Mouse (Mus musculus) intestine, postnatal 0 days (tissue): ENCODE data around the gene Git2. TPM values are rescaled to one million over a fixed set of nuclear protein-coding genes. Genes with fewer than 3 reads are reported as not detected.

Source experiments
- ATAC-seq: fragments of 200-750 bp; cut with Nextera tagmentation; 2 replicates; pipeline ENCODE4 v1.8.0; 2017; ENCODE audit warnings: mild to moderate bottlenecking, moderate TSS enrichment, moderate library complexity
- H3K27ac ChIP-seq: fragments of 300-500 bp; sonication (generic); 2 replicates; pipeline ENCODE4 v1.5.1; 2014; ENCODE audit warnings: mild to moderate bottlenecking, low read depth, low read length, moderate library complexity
- H3K27me3 ChIP-seq: fragments of 300-500 bp; sonication (generic); replicated peaks from 2 replicates; pipeline ENCODE4 v1.6.1; 2014; ENCODE audit warnings: low read length, mixed read lengths; ENCODE audit not compliant: control insufficient read depth, insufficient read depth
- H3K36me3 ChIP-seq: fragments of 300-500 bp; sonication (generic); 2 replicates; pipeline ENCODE4 v1.6.1; 2014; ENCODE audit warnings: mild to moderate bottlenecking, moderate library complexity; ENCODE audit not compliant: control insufficient read depth, insufficient read depth
- H3K4me1 ChIP-seq: fragments of 300-500 bp; sonication (generic); replicated peaks from 2 replicates; pipeline ENCODE4 v1.6.1; 2014; ENCODE audit warnings: antibody characterized with exemption, low read length, mixed read lengths; ENCODE audit not compliant: control insufficient read depth, insufficient read depth
- H3K4me2 ChIP-seq: fragments of 300-500 bp; sonication (generic); replicated peaks from 2 replicates; pipeline ENCODE4 v1.6.1; 2014; ENCODE audit warnings: low read depth, mild to moderate bottlenecking, moderate library complexity
- H3K4me3 ChIP-seq: fragments of 300-500 bp; sonication (generic); 2 replicates; pipeline ENCODE4 v1.5.1; 2014; ENCODE audit warnings: low read depth, low read length
- H3K9ac ChIP-seq: fragments of 300-500 bp; sonication (generic); 2 replicates; pipeline ENCODE4 v1.6.1; 2014; ENCODE audit warnings: mild to moderate bottlenecking, low read depth, low read length
- H3K9me3 ChIP-seq: fragments of 300-500 bp; sonication (generic); 2 replicates; pipeline ENCODE4 v1.6.1; 2016; ENCODE audit warnings: mixed run types; ENCODE audit not compliant: control insufficient read depth
- CTCF ChIP-seq: sonication (generic); IDR thresholded peaks from 2 replicates; pipeline ENCODE4 v1.5.1; 2016; ENCODE audit warnings: low read depth, mild to moderate bottlenecking, control low read depth, antibody characterized with exemption, moderate library complexity
- WGBS: fragments of 180-500 bp; shearing (Covaris S2); extraction: QIAGEN DNeasy Blood & Tissue Kit; methylation state at CpG from one replicate; pipeline ENCODE4 v1.1.7; 2014; 5-methylcytosine and 5-hydroxymethylcytosine counted together
- polyA plus RNA-seq: library from polyadenylated mRNA; unstranded; fragments of >200 nt; fragmentation: Nextera tagmentation; extraction: Ambion mirVana; gene quantifications from 2 replicates; pipeline ENCODE4 v1.2.1, GENCODE M21; 2015

The Git2 gene
- polyA plus RNA-seq, 1 experiment from 2014 or later: 13.8 TPM

GRCm38 (mm10) chr5:114690633-114691567, 84.4 kb downstream of the Git2 start, which contains the start of gene Gltp:
Gltp (minus strand) TSS chr5:114690984.
- ATAC-seq: peak; percentile 91
- TF ChIP-seq CTCF: peak; percentile 64
- peak within 1 kb of the TSS; percentile 63 for H3K27ac ChIP-seq
- peak within 1 kb of the TSS; percentile 66 for H3K4me3 ChIP-seq
- peak within 1 kb of the TSS; percentile 89 for H3K4me2 ChIP-seq
- H3K27me3 ChIP-seq: no peaks in the 10 kb centered on the region
- H3K9ac ChIP-seq: peak within 1 kb of the TSS; percentile 70
- no peaks in the 10 kb centered on the region; the same call in 1 of the 2 replicates for H3K4me1 ChIP-seq
- no peaks in the 10 kb centered on the region for H3K9me3 ChIP-seq
- 5% methylated on average over 61 of the region's 75 CpGs for WGBS
- no peaks in the 10 kb centered on the region for H3K36me3 ChIP-seq

GRCm38 (mm10) chr5:114689700-114690366, 85.5 kb downstream of the Git2 start:
- Histone ChIP-seq H3K4me1 (no peaks in the 10 kb centered on the region; the same call in 1 of the 2 replicates), H3K9me3 (no peaks in the 10 kb centered on the region), H3K9ac (peak overlapping the region; percentile 70), H3K4me3 (peak overlapping the region; percentile 66), H3K4me2 (peak overlapping the region; percentile 89), H3K27ac (peak overlapping the region; percentile 63), H3K27me3 (no peaks in the 10 kb centered on the region), H3K36me3 (no peaks in the 10 kb centered on the region)
- peak; percentile 83 for ATAC-seq
- no peak for TF ChIP-seq CTCF
- WGBS: 14% methylated on average over 16 of the region's 16 CpGs

GRCm38 (mm10) chr5:114688703-114689102, 86.6 kb downstream of the Git2 start:
- no peak overlapping the region for H3K9ac ChIP-seq
- WGBS: 85% methylated on average over 13 of the region's 13 CpGs
- no peak overlapping the region for H3K4me3 ChIP-seq
- no peaks in the 10 kb centered on the region for H3K36me3 ChIP-seq
- no peak overlapping the region for H3K27ac ChIP-seq
- no peaks in the 10 kb centered on the region; the same call in 1 of the 2 replicates for H3K4me1 ChIP-seq
- no peaks in the 10 kb centered on the region for H3K27me3 ChIP-seq
- ATAC-seq: no peak
- H3K9me3 ChIP-seq: no peaks in the 10 kb centered on the region
- TF ChIP-seq CTCF: no peak
- H3K4me2 ChIP-seq: no peak overlapping the region

- no peaks in the 10 kb centered on the region; the same call in 1 of the 2 replicates for H3K4me1 ChIP-seq
- H3K9ac ChIP-seq: no peak overlapping the region
- no peak overlapping the region for H3K27ac ChIP-seq
- no peaks in the 10 kb centered on the region for H3K9me3 ChIP-seq
- H3K4me3 ChIP-seq: no peak overlapping the region
- H3K36me3 ChIP-seq: no peaks in the 10 kb centered on the region
- no peak overlapping the region for H3K4me2 ChIP-seq
- no peaks in the 10 kb centered on the region for H3K27me3 ChIP-seq
- TF ChIP-seq CTCF: no peak
- no peak for ATAC-seq
These were observed 87.4 kb downstream of the Git2 start for GRCm38 (mm10) chr5:114687901-114688300.

GRCm38 (mm10) chr5:114686726-114687210, 88.5 kb downstream of the Git2 start:
- TF ChIP-seq CTCF: no peak
- H3K27me3 ChIP-seq: no peaks in the 10 kb centered on the region
- no peak overlapping the region for H3K4me2 ChIP-seq
- WGBS: 68% methylated on average over 7 of the region's 7 CpGs
- no peaks in the 10 kb centered on the region for H3K9me3 ChIP-seq
- no peak overlapping the region for H3K9ac ChIP-seq
- H3K4me1 ChIP-seq: no peaks in the 10 kb centered on the region; the same call in 1 of the 2 replicates
- H3K27ac ChIP-seq: no peak overlapping the region
- H3K36me3 ChIP-seq: no peaks in the 10 kb centered on the region
- no peak for ATAC-seq
- H3K4me3 ChIP-seq: no peak overlapping the region

GRCm38 (mm10) chr5:114685986-114686385, 89.3 kb downstream of the Git2 start:
- WGBS: 86% methylated on average over 5 of the region's 5 CpGs
- Histone ChIP-seq H3K4me3 (no peak overlapping the region), H3K4me1 (no peaks in the 10 kb centered on the region; the same call in 1 of the 2 replicates), H3K9me3 (no peaks in the 10 kb centered on the region), H3K4me2 (no peak overlapping the region), H3K9ac (no peak overlapping the region), H3K27ac (no peak overlapping the region), H3K27me3 (no peaks in the 10 kb centered on the region), H3K36me3 (no peaks in the 10 kb centered on the region)
- no peak for ATAC-seq
- no peak for TF ChIP-seq CTCF
